13 mouse cellular contexts compared by ENCODE assay signal in the genomic region with DNA sequence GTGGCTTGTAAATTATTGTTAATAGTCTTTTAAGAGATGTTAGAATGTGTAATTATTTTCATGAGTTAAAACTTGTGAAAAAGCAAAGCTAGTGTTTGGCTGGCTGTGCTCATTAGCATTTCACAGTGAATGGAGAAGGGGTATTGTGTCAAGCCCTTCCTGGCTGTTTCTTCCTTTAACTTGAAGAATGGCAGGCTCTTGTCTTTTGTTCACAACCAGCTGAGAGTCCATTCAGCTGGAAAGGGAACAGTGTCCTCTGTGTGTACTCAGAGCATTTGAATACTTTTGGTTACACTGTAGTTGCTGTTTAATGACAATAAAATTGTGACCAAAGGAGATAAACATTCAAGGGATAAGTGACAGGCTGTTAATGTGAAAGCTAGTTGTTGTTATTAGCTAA. TPM values are rescaled to one million over a fixed set of nuclear protein-coding genes. Genes with fewer than 3 reads are reported as not detected.
DNase-seq lines count a peak whose midpoint lies in the region; ATAC-seq and TF ChIP-seq lines count a peak whose summit lies in the region.
"Had no signal": no experiment of that assay in that cellular context is flagged by ENCODE, and none has a peak within 500 bp of the region (broad histone marks: within the 10 kb centered on the region; RNA-seq: fewer than 3 reads in every experiment).

No protein-coding gene starts in this region.

- ATAC-seq in heart, embryonic 14.5 days (ENCODE audit: insufficient number of reproducible peaks, insufficient read depth, low FRiP score, low read depth), result no peak
- ATAC-seq in heart, embryonic 11.5 days (replicated peaks; ENCODE audit: insufficient number of reproducible peaks, low FRiP score, low TSS enrichment), result no peak
- ATAC-seq in forebrain, embryonic 13.5 days, result peak; percentile 77; the same call in 1 of the 2 replicates
- peak; percentile 63; the same call in 1 of the 2 replicates for ATAC-seq in midbrain, embryonic 13.5 days
- no peak for ATAC-seq in lung, postnatal 0 days

- H3K27me3 ChIP-seq in heart, embryonic 14.5 days (ENCODE audit: control insufficient read depth, insufficient read depth, low read length), result no peaks in the 10 kb centered on the region
- no peaks in the 10 kb centered on the region for H3K27me3 ChIP-seq in heart, embryonic 11.5 days (ENCODE audit: control insufficient read depth, insufficient read depth, low read length)
- H3K27me3 ChIP-seq in forebrain, embryonic 13.5 days, result peaks cover 71% of the 10 kb centered on the region
- peaks cover 30% of the 10 kb centered on the region for H3K27me3 ChIP-seq in midbrain, embryonic 13.5 days
- no peaks in the 10 kb centered on the region for H3K27me3 ChIP-seq in lung, postnatal 0 days (replicated peaks; ENCODE audit: insufficient read depth, low read length)
- H3K27me3 ChIP-seq: embryonic facial prominence, embryonic 12.5 days had no signal

- DNase-seq in Muller cell, postnatal 12 days (ENCODE audit: inconsistent ontology term), result peak; percentile 87
- DNase-seq in cerebellum, postnatal 10 days, result no peak
- DNase-seq in lung, postnatal 0 days (ENCODE audit: low spot score), result no peak
- no peak for DNase-seq in right cerebral cortex, postnatal 4 days
- DNase-seq: adrenal gland, postnatal 36 days; cerebellum, adult 18-20 months; lung, adult 2 months; thymus, postnatal 25 days had no signal

- no peak for TF ChIP-seq CTCF in lung, postnatal 0 days (IDR thresholded peaks at IDR 0.05)

- H3K4me1 ChIP-seq in heart, embryonic 14.5 days (ENCODE audit: control insufficient read depth in 2 of 2, insufficient read depth in 2 of 2, low read length in 2 of 2), result peaks cover 13 to 41% of the 10 kb centered on the region in 2 experiments
- peaks cover 25% of the 10 kb centered on the region for H3K4me1 ChIP-seq in heart, embryonic 11.5 days (ENCODE audit: control insufficient read depth, insufficient read depth, low read length)
- H3K4me1 ChIP-seq in forebrain, embryonic 13.5 days, result peaks cover 17% of the 10 kb centered on the region
- peaks cover 36% of the 10 kb centered on the region for H3K4me1 ChIP-seq in midbrain, embryonic 13.5 days (replicated peaks)
- peaks cover under 1% of the 10 kb centered on the region; the same call in 1 of the 2 replicates for H3K4me1 ChIP-seq in lung, postnatal 0 days (ENCODE audit: insufficient read depth, low read depth, low read length)

- H3K4me2 ChIP-seq in heart, embryonic 14.5 days (ENCODE audit: low read length), result no peak overlapping the region
- H3K4me2 ChIP-seq in heart, embryonic 11.5 days, result no peak overlapping the region
- H3K4me2 ChIP-seq in forebrain, embryonic 13.5 days, result no peak overlapping the region
- H3K4me2 ChIP-seq in midbrain, embryonic 13.5 days (replicated peaks), result no peak overlapping the region
- no peak overlapping the region for H3K4me2 ChIP-seq in lung, postnatal 0 days (replicated peaks; ENCODE audit: low read depth, low read length)
- H3K4me2 ChIP-seq: embryonic facial prominence, embryonic 12.5 days had no signal

- 0 out of 2 replicates have a peak overlapping the region, but pooled peaks have one; percentile 10 for H3K9ac ChIP-seq in heart, embryonic 14.5 days (ENCODE audit: low read length)
- H3K9ac ChIP-seq in heart, embryonic 11.5 days (ENCODE audit: low read depth, low read length), result no peak overlapping the region
- H3K9ac ChIP-seq in forebrain, embryonic 13.5 days, result no peak overlapping the region
- no peak overlapping the region for H3K9ac ChIP-seq in midbrain, embryonic 13.5 days (replicated peaks)
- no peak overlapping the region for H3K9ac ChIP-seq in lung, postnatal 0 days (replicated peaks; ENCODE audit: low read depth)
- H3K9ac ChIP-seq: embryonic facial prominence, embryonic 12.5 days had no signal

- no peaks in the 10 kb centered on the region for H3K36me3 ChIP-seq in heart, embryonic 14.5 days (ENCODE audit: control insufficient read depth, insufficient read depth, low read length)
- H3K36me3 ChIP-seq in heart, embryonic 11.5 days (ENCODE audit: control insufficient read depth, insufficient read depth, low read length), result no peaks in the 10 kb centered on the region
- H3K36me3 ChIP-seq in forebrain, embryonic 13.5 days (ENCODE audit: poor library complexity, severe bottlenecking), result no peaks in the 10 kb centered on the region
- no peaks in the 10 kb centered on the region for H3K36me3 ChIP-seq in midbrain, embryonic 13.5 days
- peaks cover 4% of the 10 kb centered on the region for H3K36me3 ChIP-seq in lung, postnatal 0 days (ENCODE audit: insufficient read depth, low read length)
- H3K36me3 ChIP-seq: embryonic facial prominence, embryonic 12.5 days had no signal

- H3K27ac ChIP-seq in heart, embryonic 14.5 days (replicated peaks in 1 of 2; ENCODE audit: control insufficient read depth in 1 of 2, insufficient read depth in 1 of 2, low read depth in 2 of 2, low read length in 2 of 2), result no peak overlapping the region
- no peak overlapping the region for H3K27ac ChIP-seq in heart, embryonic 11.5 days (ENCODE audit: low read depth, low read length)
- H3K27ac ChIP-seq in forebrain, embryonic 13.5 days, result no peak overlapping the region; the same call in 1 of the 2 replicates
- no peak overlapping the region; the same call in 1 of the 2 replicates for H3K27ac ChIP-seq in midbrain, embryonic 13.5 days
- no peak overlapping the region for H3K27ac ChIP-seq in lung, postnatal 0 days (ENCODE audit: low read length)

- H3K9me3 ChIP-seq in heart, embryonic 14.5 days (ENCODE audit: control insufficient read depth, low read length), result no peaks in the 10 kb centered on the region
- H3K9me3 ChIP-seq in heart, embryonic 11.5 days (replicated peaks; ENCODE audit: control insufficient read depth, low read length), result no peaks in the 10 kb centered on the region
- H3K9me3 ChIP-seq in forebrain, embryonic 13.5 days (replicated peaks), result no peaks in the 10 kb centered on the region
- no peaks in the 10 kb centered on the region for H3K9me3 ChIP-seq in midbrain, embryonic 13.5 days
- no peaks in the 10 kb centered on the region for H3K9me3 ChIP-seq in lung, postnatal 0 days (ENCODE audit: low read length)
- H3K9me3 ChIP-seq: embryonic facial prominence, embryonic 12.5 days had no signal

- no peak overlapping the region for H3K4me3 ChIP-seq in heart, embryonic 14.5 days (ENCODE audit: control insufficient read depth in 1 of 2, insufficient read depth in 1 of 2, low read depth in 1 of 2, low read length in 2 of 2)
- no peak overlapping the region for H3K4me3 ChIP-seq in heart, embryonic 11.5 days (ENCODE audit: low read depth, low read length)
- H3K4me3 ChIP-seq in forebrain, embryonic 13.5 days, result no peak overlapping the region
- no peak overlapping the region for H3K4me3 ChIP-seq in midbrain, embryonic 13.5 days (replicated peaks)
- H3K4me3 ChIP-seq in lung, postnatal 0 days (ENCODE audit: low read depth, low read length), result no peak overlapping the region
- H3K4me3 ChIP-seq: embryonic facial prominence, embryonic 12.5 days had no signal

- no peak for TF ChIP-seq EP300 in lung, postnatal 0 days (IDR thresholded peaks at IDR 0.05)

RNA-seq across cellular contexts. Expression of a gene that starts 52.5 kb away (rescaled TPM):
- 71.5 and 76.3 TPM in 2 replicates for polyA plus RNA-seq in heart, embryonic 14.5 days (2014; fragmentation: Nextera tagmentation; extraction: Ambion mirVana)
- 70.1 and 81.9 TPM in 2 replicates for polyA plus RNA-seq in heart, embryonic 11.5 days (2014; fragmentation: Nextera tagmentation; extraction: Ambion mirVana)
- 90.1 and 104 TPM in 2 replicates for polyA plus RNA-seq in forebrain, embryonic 13.5 days (2015; fragmentation: Nextera tagmentation; extraction: Ambion mirVana)
- polyA plus RNA-seq in midbrain, embryonic 13.5 days (2015; fragmentation: Nextera tagmentation; extraction: Ambion mirVana), result 128 and 131 TPM in 2 replicates
- polyA plus RNA-seq in lung, postnatal 0 days (2015; fragmentation: Nextera tagmentation; extraction: Ambion mirVana), result 29.8 and 31.9 TPM in 2 replicates

RNA-seq across cellular contexts. Expression of a gene that starts 52.7 kb away (rescaled TPM):
- polyA plus RNA-seq in heart, embryonic 14.5 days (2014; fragmentation: Nextera tagmentation; extraction: Ambion mirVana), result 8.8 and 9.9 TPM in 2 replicates
- 8.0 and 9.6 TPM in 2 replicates for polyA plus RNA-seq in heart, embryonic 11.5 days (2014; fragmentation: Nextera tagmentation; extraction: Ambion mirVana)
- 11.4 and 15.7 TPM in 2 replicates for polyA plus RNA-seq in forebrain, embryonic 13.5 days (2015; fragmentation: Nextera tagmentation; extraction: Ambion mirVana)
- 14.0 TPM in 2 replicates for polyA plus RNA-seq in midbrain, embryonic 13.5 days (2015; fragmentation: Nextera tagmentation; extraction: Ambion mirVana)
- 6.0 and 8.0 TPM in 2 replicates for polyA plus RNA-seq in lung, postnatal 0 days (2015; fragmentation: Nextera tagmentation; extraction: Ambion mirVana)

Comparison
In these comparisons a context has a peak if more than half of its experiments do, and no peak if none do; other contexts are left out.
1. ATAC-seq: peak in forebrain, embryonic 13.5 days (single experiment) and midbrain, embryonic 13.5 days (single experiment); none in heart, embryonic 14.5 days (single experiment), heart, embryonic 11.5 days (single experiment) and lung, postnatal 0 days (single experiment).